Mouse (Mus musculus) urinary bladder, postnatal 4 days (tissue): ENCODE results near the gene Samm50.
A peak's percentile ranks its signal among the peaks of the same experiment; 100 is the strongest.
"Not testable (repeated sequence)": the region's sequence is repeated elsewhere in the genome, so short reads cannot be mapped to it uniquely, and the experiment has no call there.

Source experiments
- DNase-seq, 2 experiments: peaks; one replicate each; pipeline ENCODE4 v3.0.0; 2021 to 2022; ENCODE audit warnings: low spot score in 2 of 2

Samm50 gene

GRCm38 (mm10) chr15:84192058-84192791, at the start of gene Samm50:
Gene Samm50, plus strand, starts transcription at chr15:84192241.
- peak; percentile 86 to 87 for DNase-seq

- DNase-seq, result no peak
Observed at GRCm38 (mm10) chr15:84156158-84156557, 35.9 kb upstream of the Samm50 start.

GRCm38 (mm10) chr15:84157530-84157929, 34.5 kb upstream of the Samm50 start:
- not testable (repeated sequence) for DNase-seq

DNA sequence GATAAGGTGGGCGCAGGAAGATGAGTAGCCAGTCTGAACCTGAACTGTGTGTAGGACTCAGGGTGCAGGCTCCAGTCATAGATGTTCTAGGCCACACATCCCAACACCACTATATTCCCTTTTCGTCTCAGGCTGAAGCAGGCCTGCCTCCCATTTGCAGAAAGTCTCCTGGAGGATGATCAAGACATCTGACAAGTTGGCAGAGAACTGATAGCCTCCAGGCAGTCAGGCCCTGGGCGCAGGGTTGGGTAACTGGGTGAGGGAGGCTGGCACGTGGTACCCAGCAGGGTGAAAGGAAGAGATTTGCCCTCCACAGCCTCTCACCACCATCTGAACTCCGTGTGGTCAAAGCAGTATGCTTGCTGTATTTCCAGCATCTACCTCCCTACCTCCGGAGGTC, 30.2 kb upstream of the Samm50 start:
- no peak for DNase-seq

DNA sequence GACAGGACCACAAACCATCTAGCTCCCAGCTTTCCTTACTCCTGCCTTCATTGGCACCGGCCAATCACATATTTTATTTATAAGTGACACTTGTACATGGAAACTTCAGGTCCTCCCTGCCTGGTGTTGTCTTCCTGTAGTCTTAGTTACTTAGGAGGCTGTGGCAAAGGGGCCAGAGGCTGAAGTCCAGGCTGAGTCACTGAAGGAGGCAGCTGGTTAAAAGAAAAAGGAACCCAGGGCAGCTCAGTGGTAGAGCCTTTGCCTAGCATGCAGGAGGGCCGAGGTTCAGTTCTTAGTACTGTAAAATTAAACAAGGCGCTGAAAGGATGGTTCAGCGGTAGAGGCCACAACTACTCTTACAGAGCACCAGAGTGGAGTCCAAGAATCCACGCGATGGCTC, 25.2 kb upstream of the Samm50 start:
- no peak for DNase-seq

- peak; percentile 87 to 93 for DNase-seq
Observed at GRCm38 (mm10) chr15:84167600-84167999, 24.4 kb upstream of the Samm50 start, which contains the start of gene Pnpla3. Gene Pnpla3, plus strand, starts transcription at chr15:84167837.

GRCm38 (mm10) chr15:84168170-84169161, 23.6 kb upstream of the Samm50 start:
- DNase-seq, result no peak

DNA sequence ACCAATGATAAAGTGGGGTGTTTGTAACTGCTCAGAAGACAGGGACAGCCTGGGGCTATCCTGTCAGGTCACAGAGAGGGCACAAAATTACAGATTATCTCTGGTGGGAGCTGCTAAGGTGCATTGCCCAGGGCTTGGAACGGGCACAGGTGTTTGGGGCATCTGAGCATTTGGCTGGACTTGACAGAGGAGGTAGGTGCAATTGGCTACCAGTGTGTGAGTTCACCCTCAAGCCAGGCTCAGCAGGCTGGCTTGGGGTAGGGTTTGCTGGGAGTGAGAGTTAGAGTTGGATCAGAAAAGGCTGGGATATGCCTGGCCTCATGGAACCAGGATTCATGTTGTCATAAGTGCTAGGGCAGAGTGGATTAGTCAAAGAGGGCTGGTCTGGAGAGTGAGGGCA, 22.5 kb upstream of the Samm50 start:
- DNase-seq, result no peak

- no peak for DNase-seq
Observed at GRCm38 (mm10) chr15:84171166-84171565, 20.9 kb upstream of the Samm50 start.

- DNase-seq, result no peak
Observed at GRCm38 (mm10) chr15:84178733-84179132, 13.3 kb upstream of the Samm50 start.

DNA sequence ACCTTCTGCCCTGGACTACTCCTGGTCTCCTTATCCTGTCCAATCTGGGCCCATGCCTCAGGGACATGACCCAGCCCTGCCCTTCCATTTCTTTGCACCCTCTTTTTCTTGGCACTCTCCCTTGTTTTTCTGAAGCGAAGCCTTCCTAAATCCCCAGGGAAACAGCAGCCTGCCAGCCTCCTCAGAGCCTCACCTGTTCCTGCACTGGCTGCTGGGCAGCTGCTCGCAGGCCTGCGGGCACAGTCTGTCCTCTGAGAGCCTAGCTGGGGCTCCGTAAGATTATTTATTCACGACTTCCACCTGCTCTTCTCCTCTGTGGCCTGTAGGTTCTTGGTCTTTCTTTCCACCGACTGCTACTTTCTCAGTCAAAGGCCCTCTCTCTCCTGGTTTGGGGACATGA, 10.0 kb upstream of the Samm50 start:
- DNase-seq, result no peak

DNA sequence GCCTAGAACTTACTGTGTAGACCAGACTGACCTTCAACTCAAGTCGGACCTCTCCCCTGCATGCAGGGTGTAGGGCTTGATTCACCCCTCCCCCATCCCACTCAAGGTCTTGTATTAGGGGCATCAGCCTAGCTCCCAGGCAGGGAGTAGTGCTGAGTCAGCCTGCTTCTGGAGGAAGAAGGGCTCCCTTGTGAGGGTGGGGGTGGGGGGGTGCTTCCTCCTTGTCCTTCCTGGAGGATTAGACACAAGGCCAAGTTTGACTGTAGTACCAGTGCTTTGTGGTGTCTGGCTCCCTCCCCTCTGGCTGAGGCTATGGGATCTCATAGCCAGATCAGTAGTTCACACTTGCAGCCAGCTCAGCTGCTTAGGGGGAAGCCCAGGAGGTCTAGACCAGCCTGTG, 8.1 kb upstream of the Samm50 start:
- DNase-seq, result no peak

- no peak for DNase-seq
Observed at GRCm38 (mm10) chr15:84186196-84186595, 5.8 kb upstream of the Samm50 start.

GRCm38 (mm10) chr15:84188887-84189530, 3.0 kb upstream of the Samm50 start:
- DNase-seq, result no peak

DNA sequence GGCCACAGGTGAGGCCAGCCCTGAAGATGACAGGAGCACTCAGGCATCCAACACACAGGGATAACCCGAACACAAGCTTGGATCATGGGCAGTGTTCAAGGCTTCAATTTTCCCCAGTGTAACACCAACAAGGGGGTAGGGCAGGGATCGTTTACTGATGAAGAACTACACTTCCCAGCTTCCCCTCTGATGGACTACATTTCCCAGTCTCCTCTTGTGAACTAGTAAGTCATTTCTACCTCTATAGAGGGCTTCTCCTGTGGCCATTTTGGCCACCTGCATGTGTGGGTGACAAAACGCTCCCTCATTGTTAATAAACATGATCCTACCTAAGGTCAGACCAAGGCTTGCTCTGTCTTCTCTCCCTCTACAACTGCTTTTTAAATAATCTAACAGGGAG, 2.2 kb upstream of the Samm50 start:
- DNase-seq, result no peak

DNA sequence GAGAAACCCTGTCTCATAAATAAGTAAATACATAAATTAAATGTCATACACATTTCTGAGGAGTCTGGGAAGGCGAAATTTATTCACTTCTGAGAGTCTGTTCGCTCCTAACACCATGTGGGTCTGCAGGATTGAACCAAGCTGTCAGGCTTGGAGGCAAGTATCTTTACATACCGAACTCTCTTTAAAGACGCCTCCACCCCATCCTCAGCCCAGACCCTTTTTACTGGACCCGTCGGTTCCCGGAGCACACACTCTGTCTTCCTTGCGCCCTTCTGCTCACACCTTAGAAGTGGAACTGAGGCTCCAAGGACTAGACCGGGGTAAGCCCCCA, 350 bp upstream of the Samm50 start:
- no peak for DNase-seq

- no peak for DNase-seq
Observed at GRCm38 (mm10) chr15:84196486-84197165, 4.6 kb downstream of the Samm50 start.

DNA sequence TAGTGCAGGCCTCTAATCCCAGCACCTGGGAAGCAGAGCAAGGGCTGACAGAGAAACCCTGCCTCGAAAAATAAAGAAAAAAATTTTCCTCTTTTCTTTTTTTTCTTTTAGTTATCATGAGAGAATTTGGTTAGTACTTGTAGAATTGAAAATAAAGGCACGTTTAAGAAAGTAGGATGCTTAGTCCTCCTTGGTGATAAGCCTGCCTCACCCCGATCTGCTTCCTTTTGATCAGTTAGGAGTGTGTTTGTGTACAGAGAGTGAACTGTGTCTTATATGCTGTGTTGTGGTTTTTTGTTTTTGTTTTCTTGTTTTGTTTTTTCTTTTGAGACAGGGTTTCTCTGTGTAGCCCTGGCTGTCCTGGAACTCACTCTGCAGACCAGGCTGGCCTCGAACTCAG, 15.3 kb downstream of the Samm50 start:
- DNase-seq, result no peak

- DNase-seq, result no peak
Observed at GRCm38 (mm10) chr15:84209517-84210412, 17.7 kb downstream of the Samm50 start.

DNA sequence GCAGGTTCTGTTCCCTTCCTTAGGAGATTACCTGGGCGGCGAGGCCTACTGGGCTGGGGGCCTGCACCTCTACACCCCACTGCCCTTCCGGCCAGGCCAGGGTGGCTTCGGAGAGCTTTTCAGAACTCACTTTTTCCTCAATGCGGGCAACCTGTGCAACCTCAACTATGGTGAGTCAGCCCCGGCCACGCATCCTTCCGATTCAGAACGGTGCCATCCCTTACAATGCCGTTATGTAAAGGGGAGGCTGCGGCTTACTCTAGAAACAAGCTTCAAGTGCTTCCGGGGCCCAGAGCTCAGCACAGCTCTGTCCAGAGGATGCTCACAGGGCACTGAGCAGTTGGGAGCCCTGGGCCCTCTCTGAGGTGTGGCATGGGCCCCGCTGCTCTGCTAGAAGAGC, 18.4 kb downstream of the Samm50 start:
- no peak for DNase-seq

DNA sequence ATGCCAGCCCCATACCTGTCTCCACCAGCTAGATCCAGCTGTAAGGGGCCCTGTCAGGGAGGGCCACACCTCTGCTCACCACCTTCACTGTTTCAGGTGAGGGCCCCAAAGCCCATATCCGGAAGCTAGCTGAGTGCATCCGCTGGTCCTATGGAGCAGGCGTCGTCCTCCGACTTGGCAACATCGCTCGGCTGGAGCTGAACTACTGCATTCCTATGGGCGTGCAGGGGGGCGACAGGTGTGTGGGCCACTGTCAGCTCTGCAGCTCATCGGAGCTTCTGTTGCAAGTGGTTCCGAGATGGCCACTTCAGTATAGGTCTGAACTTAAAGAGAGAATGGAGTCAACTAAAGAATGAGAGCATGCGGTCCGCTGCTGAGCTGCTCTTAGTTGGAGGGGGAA, 18.9 kb downstream of the Samm50 start:
- no peak for DNase-seq
